Mouse (Mus musculus) small intestine, adult 2 months (tissue): ENCODE results near the gene Lgi1.

Experiments
- CTCF ChIP-seq: fragments of 200-500 bp; IDR thresholded peaks from 2 replicates; pipeline ENCODE4 v1.5.1; 2012; ENCODE audit warnings: low read depth, mild to moderate bottlenecking, control low read depth, inconsistent platforms, low read length, moderate library complexity, mixed read lengths; ENCODE audit not compliant: insufficient replicate concordance, insufficient read length; ENCODE audit errors: extremely low read depth
- POLR2A ChIP-seq: fragments of 200-500 bp; IDR thresholded peaks from 2 replicates; pipeline ENCODE4 v1.6.1; 2012; ENCODE audit warnings: low read depth, mild to moderate bottlenecking, control low read depth, inconsistent platforms, low read length, moderate library complexity

GRCm38 (mm10) chr19:38276226-38276625 is 11.9 kb downstream of the Lgi1 start:
- TF ChIP-seq CTCF (no peak), POLR2A (no peak)
